Mouse (Mus musculus) small intestine, adult 2 months (tissue): Measurements from ENCODE around the gene Tuba1a. TPM values are rescaled to one million over a fixed set of nuclear protein-coding genes. Genes with fewer than 3 reads are reported as not detected.

ENCODE experiments used
- H3K27ac ChIP-seq: fragments of 200-500 bp; 2 replicates; pipeline ENCODE4 v1.5.1; 2012; ENCODE audit warnings: low read depth, low read length, control low read depth, inconsistent platforms; ENCODE audit not compliant: insufficient read depth
- H3K27me3 ChIP-seq: fragments of 200-500 bp; 2 replicates; pipeline ENCODE4 v1.6.1; 2012; ENCODE audit warnings: mild to moderate bottlenecking, moderate library complexity, low read length, inconsistent platforms; ENCODE audit not compliant: control insufficient read depth, insufficient read depth
- H3K36me3 ChIP-seq: fragments of 200-500 bp; 2 replicates; pipeline ENCODE4 v1.6.1; 2012; ENCODE audit warnings: mild to moderate bottlenecking, low read length, control low read depth, inconsistent platforms; ENCODE audit not compliant: control insufficient read depth, insufficient read depth
- H3K4me1 ChIP-seq: fragments of 200-500 bp; 2 replicates; pipeline ENCODE4 v1.6.1; 2012; ENCODE audit warnings: low read length, inconsistent platforms, mixed read lengths; ENCODE audit not compliant: control insufficient read depth, insufficient read depth, insufficient read length
- H3K4me3 ChIP-seq: fragments of 200-500 bp; 2 replicates; pipeline ENCODE4 v1.5.1; 2012; ENCODE audit warnings: low read depth, mild to moderate bottlenecking, control low read depth, inconsistent platforms, low read length, moderate library complexity
- CTCF ChIP-seq: fragments of 200-500 bp; IDR thresholded peaks from 2 replicates; pipeline ENCODE4 v1.5.1; 2012; ENCODE audit warnings: low read depth, mild to moderate bottlenecking, control low read depth, inconsistent platforms, low read length, moderate library complexity, mixed read lengths; ENCODE audit not compliant: insufficient replicate concordance, insufficient read length; ENCODE audit errors: extremely low read depth
- POLR2A ChIP-seq: fragments of 200-500 bp; IDR thresholded peaks from 2 replicates; pipeline ENCODE4 v1.6.1; 2012; ENCODE audit warnings: low read depth, mild to moderate bottlenecking, control low read depth, inconsistent platforms, low read length, moderate library complexity
- WGBS: fragments of 180-500 bp; shearing (Covaris S2); methylation state at CpG from one replicate; pipeline ENCODE4 v1.1.7; 2018; 5-methylcytosine and 5-hydroxymethylcytosine counted together
- polyA plus RNA-seq: library from polyadenylated mRNA; depleted of rRNA; stranded (reverse); fragments of >200 nt; gene quantifications from 2 replicates; pipeline ENCODE4 v1.2.3, GENCODE M21; 2012

Gene Tuba1a
- polyA plus RNA-seq, 1 experiment = 99.6 TPM

GRCm38 (mm10) chr15:98994957-98995520 is 41.5 kb upstream of the Tuba1a start:
- WGBS = 83% methylated on average over 9 of the region's 9 CpGs
- Histone ChIP-seq H3K27me3 (no peaks in the 10 kb centered on the region), H3K36me3 (no peaks in the 10 kb centered on the region), H3K4me3 (no peak overlapping the region), H3K4me1 (peaks cover 10% of the 10 kb centered on the region; the same call in 1 of the 2 replicates), H3K27ac (no peak overlapping the region)
- TF ChIP-seq POLR2A = no peak
- TF ChIP-seq CTCF = no peak

- Histone ChIP-seq H3K27ac (no peak overlapping the region), H3K27me3 (no peaks in the 10 kb centered on the region), H3K4me3 (no peak overlapping the region), H3K4me1 (peaks cover 10% of the 10 kb centered on the region; the same call in 1 of the 2 replicates), H3K36me3 (no peaks in the 10 kb centered on the region)
- under 1% methylated on average over 11 of the region's 11 CpGs for WGBS
- TF ChIP-seq CTCF (peak; percentile 88; the same call in 1 of the 2 replicates), POLR2A (no peak)
These were observed 40.4 kb upstream of the Tuba1a start for GRCm38 (mm10) chr15:98993865-98994264.

DNA sequence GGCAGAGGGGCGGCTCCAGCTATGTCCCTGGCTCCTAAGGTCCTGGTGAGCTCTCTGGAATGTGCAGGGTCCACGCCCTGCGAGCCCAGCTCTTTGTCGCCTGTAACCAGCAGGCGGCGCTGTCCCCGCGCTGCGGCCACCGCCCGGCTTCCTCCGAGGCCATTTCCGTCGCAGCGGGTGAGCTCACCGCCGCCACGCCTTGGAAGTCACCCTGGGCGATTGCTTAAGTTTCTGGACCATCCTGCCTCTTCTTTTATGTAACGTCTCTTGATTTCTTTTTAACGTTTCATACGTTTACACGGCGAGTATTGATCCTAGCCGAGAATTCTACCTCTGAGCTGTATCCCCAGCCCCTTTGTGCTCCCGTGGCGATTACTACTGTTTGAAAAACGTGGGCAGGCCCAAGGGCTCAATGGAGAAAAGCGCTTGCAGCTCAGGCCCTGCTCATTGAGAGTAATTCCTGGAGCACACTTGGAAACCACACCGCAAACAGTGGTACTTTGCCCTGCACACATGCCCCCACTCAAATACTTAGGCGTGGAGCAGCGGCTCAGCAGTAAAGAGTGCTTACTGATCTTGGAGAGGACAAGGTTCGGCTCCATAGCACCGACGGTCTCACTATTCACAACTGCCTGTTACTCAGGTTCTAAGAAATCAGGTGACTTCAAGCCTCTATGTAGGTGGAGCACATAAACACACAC is 39.7 kb upstream of the Tuba1a start:
- H3K27me3 ChIP-seq = no peaks in the 10 kb centered on the region
- TF ChIP-seq POLR2A (0 out of 2 replicates have a peak, but pooled peaks have one; percentile 34), CTCF (peak; percentile 97)
- no peaks in the 10 kb centered on the region for H3K36me3 ChIP-seq
- H3K4me3 ChIP-seq = peak overlapping the region; percentile 56
- under 1% methylated on average over 35 of the region's 35 CpGs for WGBS
- peaks cover 7% of the 10 kb centered on the region; the same call in 1 of the 2 replicates for H3K4me1 ChIP-seq
- peak overlapping the region; percentile 98 for H3K27ac ChIP-seq

- Histone ChIP-seq H3K27ac (peak overlapping the region; percentile 77), H3K27me3 (no peaks in the 10 kb centered on the region), H3K36me3 (no peaks in the 10 kb centered on the region), H3K4me1 (peaks cover 3% of the 10 kb centered on the region; the same call in 1 of the 2 replicates), H3K4me3 (no peak overlapping the region)
- no peak for TF ChIP-seq POLR2A
- no peak for TF ChIP-seq CTCF
- 27% methylated on average over 17 of the region's 17 CpGs for WGBS
These were observed 38.8 kb upstream of the Tuba1a start for GRCm38 (mm10) chr15:98992086-98992912.

- 68% methylated on average over 9 of the region's 9 CpGs for WGBS
- H3K27ac ChIP-seq = no peak overlapping the region
- H3K4me1 ChIP-seq = peaks cover 3% of the 10 kb centered on the region; the same call in 1 of the 2 replicates
- no peak overlapping the region for H3K4me3 ChIP-seq
- H3K36me3 ChIP-seq = no peaks in the 10 kb centered on the region
- H3K27me3 ChIP-seq = no peaks in the 10 kb centered on the region
- TF ChIP-seq CTCF (no peak), POLR2A (no peak)
These were observed 38.1 kb upstream of the Tuba1a start for GRCm38 (mm10) chr15:98991540-98992050.

GRCm38 (mm10) chr15:98990669-98991539 is 37.4 kb upstream of the Tuba1a start:
- Histone ChIP-seq H3K27ac (no peak overlapping the region), H3K36me3 (no peaks in the 10 kb centered on the region), H3K27me3 (no peaks in the 10 kb centered on the region), H3K4me3 (no peak overlapping the region), H3K4me1 (peaks cover 3% of the 10 kb centered on the region; the same call in 1 of the 2 replicates)
- 58% methylated on average over 15 of the region's 15 CpGs for WGBS
- TF ChIP-seq CTCF (no peak), POLR2A (no peak)
